Mouse (Mus musculus) heart, adult 2 months (tissue): ENCODE results near the gene Caln1.
A peak's percentile ranks its signal among the peaks of the same experiment; 100 is the strongest.

Experiments used
- CTCF ChIP-seq: fragments of 200-600 bp; IDR thresholded peaks from 2 replicates; pipeline ENCODE4 v1.8.1; 2022; ENCODE audit warnings: antibody characterized with exemption, mild to moderate bottlenecking, moderate library complexity
- EP300 ChIP-seq: fragments of 200-500 bp; IDR thresholded peaks from 2 replicates; pipeline ENCODE4 v1.6.1; 2011; ENCODE audit warnings: low read depth, low read length, control low read depth; ENCODE audit not compliant: insufficient read depth
- POLR2A ChIP-seq: fragments of 200-500 bp; IDR thresholded peaks from 2 replicates; pipeline ENCODE4 v1.6.1; 2011; ENCODE audit warnings: mild to moderate bottlenecking, low read depth, low read length, control low read depth; ENCODE audit not compliant: insufficient read depth

GRCm38 (mm10) chr5:130520527-130520926, 151.3 kb downstream of the Caln1 start:
- TF ChIP-seq CTCF (peak; percentile 47), POLR2A (no peak), EP300 (no peak)
